Mouse (Mus musculus): ENCODE measurements at regions not wholly inside any gene's neighbourhood (a gene's known extent, or its start where the extent isn't known, plus 50 kb on each side); places are given as distances from the start of the nearest gene placed in this dataset.

- no peak for DNase-seq (ENCODE audit: low spot score)
Observed at GRCm38 (mm10) chr3:8751356-8751755, 858.5 kb downstream of the Zfp704 start.

DNA sequence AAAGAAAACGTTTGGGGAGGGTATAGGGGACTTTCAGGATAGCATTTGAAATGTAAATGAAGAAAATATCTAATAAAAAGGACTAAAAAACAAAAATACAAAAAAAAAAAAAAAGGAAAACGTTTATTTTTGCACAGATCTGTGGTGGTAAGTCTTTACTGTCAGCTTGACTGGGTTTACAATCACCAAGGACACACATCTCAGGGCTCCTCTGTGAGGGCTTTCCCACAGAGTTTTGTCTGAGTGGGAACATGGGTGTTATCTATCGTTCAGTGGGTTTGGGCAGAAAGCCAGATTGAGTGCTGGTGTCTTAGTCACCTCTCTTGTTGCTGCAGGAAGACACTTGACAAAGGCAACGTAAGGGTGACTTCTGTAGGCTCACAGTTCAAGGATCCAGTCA lies 859.0 kb downstream of the Zfp704 start:
- DNase-seq (ENCODE audit: low spot score) = no peak

- no peak for DNase-seq (ENCODE audit: low spot score)
Observed at GRCm38 (mm10) chr3:8750162-8750561, 859.7 kb downstream of the Zfp704 start.

DNA sequence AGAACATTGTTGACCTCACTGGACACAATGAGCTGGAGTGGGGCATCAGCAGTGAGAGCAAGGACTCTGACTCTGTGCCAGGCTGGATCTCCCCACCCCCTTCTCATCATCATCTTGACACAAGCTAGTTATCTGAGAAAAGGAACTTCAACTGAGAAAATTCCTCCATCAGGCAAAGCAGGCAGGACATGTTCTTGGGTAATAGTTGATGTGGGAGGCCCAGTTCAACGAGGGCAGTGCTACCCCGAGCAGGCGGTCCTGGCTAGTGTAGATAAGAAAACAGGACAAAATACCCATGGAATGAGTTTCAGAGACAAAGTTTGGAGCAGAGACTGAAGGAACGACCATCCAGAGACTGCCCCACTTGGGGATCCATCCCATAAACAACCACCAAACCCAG lies 862.7 kb downstream of the Zfp704 start:
- DNase-seq (ENCODE audit: low spot score) = no peak

DNA sequence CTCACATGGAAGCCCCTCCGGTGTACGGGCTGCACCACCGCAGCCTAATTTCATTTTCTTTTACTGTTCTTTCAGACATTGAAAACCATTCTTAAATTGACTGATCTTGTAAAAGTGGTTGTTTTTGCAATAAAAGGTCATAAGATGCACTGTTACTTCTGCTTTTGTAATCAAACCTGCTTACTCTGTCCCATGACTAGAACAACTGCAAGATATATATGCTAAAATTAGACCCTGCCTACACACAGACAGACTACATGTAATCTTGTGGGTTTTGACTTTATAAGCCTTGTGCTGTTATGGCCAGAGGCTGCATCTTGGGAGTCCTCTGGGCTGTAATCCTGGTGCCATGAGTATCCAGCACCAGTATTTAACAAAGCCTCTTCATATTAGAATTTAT lies 863.2 kb downstream of the Zfp704 start:
- DNase-seq (ENCODE audit: low spot score) = no peak

GRCm38 (mm10) chr3:8746037-8746436 lies 863.8 kb downstream of the Zfp704 start:
- DNase-seq (ENCODE audit: low spot score) = no peak

DNA sequence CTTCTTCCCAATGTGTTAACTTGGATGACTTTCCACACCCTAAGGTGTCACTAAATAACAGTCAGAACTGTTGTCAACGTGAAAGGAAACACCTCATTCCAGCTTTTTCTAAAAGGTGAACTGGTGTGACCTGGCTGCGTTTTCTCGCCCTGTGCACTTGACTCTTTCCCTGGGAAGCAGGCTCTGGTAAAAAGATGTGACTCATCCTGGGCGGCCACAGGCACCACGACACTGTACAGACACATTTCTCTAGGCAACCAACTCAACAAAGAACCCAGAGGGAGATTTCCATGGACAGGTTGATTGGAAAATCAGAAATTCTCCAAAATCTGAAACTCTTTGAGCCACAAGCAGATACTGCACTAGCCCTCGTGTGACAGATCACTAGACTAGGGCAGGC lies 865.0 kb downstream of the Zfp704 start:
- DNase-seq (ENCODE audit: low spot score) = no peak

- no peak for DNase-seq (ENCODE audit: low spot score)
Observed at GRCm38 (mm10) chr3:8743650-8744049, 866.2 kb downstream of the Zfp704 start.

- DNase-seq (ENCODE audit: low spot score) = no peak
Observed at GRCm38 (mm10) chr3:8741266-8742023, 868.4 kb downstream of the Zfp704 start.

GRCm38 (mm10) chr3:8740710-8741109 lies 869.2 kb downstream of the Zfp704 start:
- no peak for DNase-seq (ENCODE audit: low spot score)

DNA sequence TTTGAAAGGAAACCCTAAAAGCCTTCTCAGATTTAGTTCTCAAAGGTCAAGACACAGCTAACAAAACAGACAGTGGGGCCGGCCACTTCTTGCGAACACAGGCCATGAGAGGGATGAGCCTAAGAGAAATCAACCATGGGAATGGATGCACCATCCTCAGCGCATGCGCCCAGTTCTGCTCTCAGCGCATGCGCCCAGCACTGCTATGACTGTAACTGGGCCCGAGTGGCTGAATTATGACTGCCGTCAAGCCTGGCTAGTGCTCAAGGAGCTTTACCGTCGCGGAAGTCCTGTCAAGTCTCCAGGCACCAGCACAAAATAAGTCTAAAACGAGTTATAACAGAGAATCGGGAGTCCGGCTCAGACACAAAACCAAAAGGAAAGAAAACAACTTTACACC lies 870.6 kb downstream of the Zfp704 start:
- no peak for DNase-seq (ENCODE audit: low spot score)

DNA sequence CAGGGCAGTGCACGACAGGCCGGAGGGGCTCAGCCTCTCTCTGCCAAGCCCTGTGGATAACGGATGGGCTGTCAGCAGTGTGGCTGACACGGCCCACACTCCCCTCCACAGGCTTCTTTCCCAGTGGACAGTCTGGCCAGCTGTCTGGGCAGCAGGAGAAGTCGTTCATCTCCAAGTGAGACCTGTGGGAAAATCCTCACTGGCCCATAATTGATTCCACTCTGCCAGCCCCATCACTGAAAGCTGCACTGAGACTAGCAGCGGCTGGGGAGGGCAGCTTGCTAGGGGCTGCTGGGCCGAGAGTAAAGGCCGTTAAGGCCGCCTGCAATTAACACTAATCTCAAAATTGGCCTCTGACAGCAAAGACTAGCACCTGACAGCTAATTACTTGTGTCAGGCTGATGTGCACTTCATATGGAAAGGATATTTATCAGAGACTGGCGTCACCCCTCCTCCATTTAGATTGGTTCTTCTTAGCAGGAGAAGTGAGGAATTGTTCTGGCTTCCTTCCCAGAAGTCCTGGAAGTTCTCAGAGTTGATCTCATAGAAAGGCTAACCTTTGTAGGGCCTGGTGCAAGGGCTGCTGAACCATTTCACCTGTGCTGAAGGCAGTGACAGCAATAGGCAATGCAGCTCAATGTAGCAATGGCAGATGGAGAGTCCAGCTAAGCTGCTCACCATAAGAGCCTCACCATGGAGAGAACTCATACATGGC lies 873.5 kb downstream of the Zfp704 start:
- DNase-seq (ENCODE audit: low spot score) = no peak

DNA sequence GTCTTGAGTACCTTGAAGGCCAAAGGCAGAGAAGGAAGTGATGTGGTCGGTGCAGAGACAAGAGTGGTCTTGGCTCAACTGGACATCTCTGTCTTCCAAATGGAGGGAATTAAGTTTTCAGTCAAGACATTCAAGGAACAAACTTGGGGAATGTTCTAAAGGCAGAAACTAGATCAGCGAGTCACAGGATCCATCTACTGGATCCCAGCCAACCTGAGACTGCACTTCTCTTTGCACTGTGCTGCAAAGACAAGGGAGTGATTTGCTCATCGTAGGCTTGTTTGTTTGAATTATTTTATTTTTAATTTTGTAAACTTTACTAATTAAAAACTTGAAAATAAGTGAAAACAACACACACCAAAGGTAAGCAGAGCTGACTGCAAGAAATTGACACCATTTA lies 875.8 kb downstream of the Zfp704 start:
- DNase-seq (ENCODE audit: low spot score) = no peak

GRCm38 (mm10) chr3:8731398-8731797 lies 878.5 kb downstream of the Zfp704 start:
- DNase-seq (ENCODE audit: low spot score) = no peak

DNA sequence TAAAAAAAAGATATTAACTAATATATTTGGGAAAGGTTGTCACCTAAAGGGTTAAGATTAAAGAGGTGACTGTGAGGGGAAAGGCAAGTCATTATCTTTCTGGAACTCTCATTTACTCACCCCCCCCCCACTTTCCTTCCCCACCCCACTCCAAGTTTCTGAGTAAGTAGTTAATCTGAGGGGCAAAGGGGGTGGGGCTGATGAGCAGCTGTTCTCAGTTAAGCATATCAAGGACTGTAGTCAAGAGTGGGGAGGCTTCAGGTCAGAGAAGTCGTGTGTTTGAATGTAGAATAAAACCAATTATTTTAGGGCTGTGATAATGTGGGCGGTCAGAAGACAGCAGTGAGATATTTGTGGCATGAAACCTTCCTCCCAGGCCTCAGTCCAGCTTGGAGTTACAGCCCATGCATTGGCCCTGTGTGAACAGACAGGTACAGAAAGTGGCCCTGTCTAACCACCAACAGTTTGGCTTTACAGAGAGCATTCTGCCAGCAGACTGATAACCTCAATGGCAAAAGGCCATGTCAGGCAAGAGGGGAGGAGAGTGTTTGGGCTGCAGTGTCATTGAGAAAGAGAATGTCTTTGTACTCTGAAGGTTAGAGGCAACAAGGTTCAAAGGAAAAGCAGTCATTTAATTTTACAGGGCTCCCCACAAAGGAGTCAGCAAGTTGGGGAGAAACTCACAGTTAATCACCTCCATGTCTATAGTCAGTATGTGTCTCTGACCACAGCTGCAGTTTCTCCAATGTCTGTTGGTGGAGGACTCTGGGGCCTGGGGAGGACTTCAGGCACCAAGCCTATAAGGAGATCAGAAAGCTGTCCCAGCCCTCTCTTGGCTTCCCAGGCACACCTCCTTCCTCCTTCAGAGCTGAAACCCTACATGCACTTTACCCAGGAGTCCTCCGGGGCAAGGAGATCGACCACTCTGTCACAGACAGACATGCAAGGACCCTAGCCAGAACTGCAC lies 888.0 kb downstream of the Zfp704 start:
- no peak for DNase-seq (ENCODE audit: low spot score)

DNA sequence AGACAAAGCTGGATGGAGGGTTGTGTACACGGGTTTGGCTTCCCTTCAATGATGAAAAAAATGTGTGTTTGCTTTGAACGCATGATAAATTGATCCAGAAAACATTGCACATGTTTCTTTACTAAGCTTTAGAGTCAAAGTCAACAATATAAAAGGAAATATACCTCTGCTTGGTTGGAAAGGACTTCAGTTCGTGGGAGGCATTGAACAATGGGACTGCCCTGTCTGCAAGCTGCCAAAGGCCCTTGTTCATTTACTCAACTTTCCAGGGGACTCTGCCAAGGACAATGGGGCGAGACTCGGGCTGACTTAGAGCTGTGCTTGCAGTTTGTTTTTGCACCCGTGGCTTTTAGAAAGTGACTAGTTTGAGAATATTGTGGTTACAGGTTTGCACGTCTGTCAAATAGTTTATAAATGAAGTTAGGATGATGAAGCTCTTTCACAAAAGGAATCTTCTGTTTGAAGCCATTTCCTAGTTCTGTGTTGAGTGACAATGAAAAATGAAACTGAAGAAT lies 889.2 kb downstream of the Zfp704 start:
- DNase-seq (ENCODE audit: low spot score) = no peak

DNA sequence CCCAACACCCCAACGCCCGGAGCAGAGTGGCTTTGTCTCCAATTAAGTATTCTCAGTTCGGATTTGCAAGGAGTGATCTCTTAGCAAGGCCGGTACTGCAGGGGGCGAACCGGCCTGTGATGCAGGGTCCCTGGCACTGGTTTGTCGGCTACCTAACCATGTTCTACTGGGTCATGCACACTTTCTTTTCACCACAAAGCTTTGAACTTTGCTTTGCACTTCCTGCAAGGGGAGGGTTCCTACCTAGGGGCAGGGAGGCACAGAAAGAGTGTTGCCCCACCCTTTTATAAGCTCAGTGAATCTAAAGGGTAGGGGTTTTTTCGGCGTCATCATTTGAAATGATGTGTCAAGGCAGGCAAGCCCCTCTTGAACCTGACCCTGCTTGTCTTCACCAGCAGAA lies 891.7 kb downstream of the Zfp704 start:
- DNase-seq (ENCODE audit: low spot score) = no peak

GRCm38 (mm10) chr3:8717334-8717812 lies 892.5 kb downstream of the Zfp704 start:
- peak; percentile 15 for DNase-seq (ENCODE audit: low spot score)

Data from layer of hippocampus, adult 11-12 months (tissue).